Mouse (Mus musculus) heart, postnatal 0 days (tissue): ENCODE results near the gene Fgf18. TPM values are rescaled to one million over a fixed set of nuclear protein-coding genes. Genes with fewer than 3 reads are reported as not detected.

Experiments used
- ATAC-seq: fragments of 200-750 bp; cut with Nextera tagmentation; 2 replicates; pipeline ENCODE4 v1.8.0; 2017; ENCODE audit warnings: low read depth, moderate number of reproducible peaks, moderate library complexity; ENCODE audit not compliant: insufficient read depth
- DNase-seq: peaks from one replicate; pipeline ENCODE4 v3.0.0-alpha.2; 2016; ENCODE audit warnings: low spot score
- H3K27ac ChIP-seq: fragments of 300-500 bp; sonication (generic); 2 replicates; pipeline ENCODE4 v1.5.1; 2014; ENCODE audit warnings: low read depth, mild to moderate bottlenecking
- H3K27me3 ChIP-seq: fragments of 300-500 bp; sonication (generic); 2 replicates; pipeline ENCODE4 v1.6.1; 2014; ENCODE audit warnings: low read length, mixed read lengths; ENCODE audit not compliant: control insufficient read depth, insufficient read depth
- H3K36me3 ChIP-seq: fragments of 300-500 bp; sonication (generic); replicated peaks from 2 replicates; pipeline ENCODE4 v1.6.1; 2014; ENCODE audit warnings: low read length, mixed read lengths; ENCODE audit not compliant: control insufficient read depth, insufficient read depth
- H3K4me1 ChIP-seq: fragments of 300-500 bp; sonication (generic); 2 replicates; pipeline ENCODE4 v1.6.1; 2014; ENCODE audit warnings: antibody characterized with exemption; ENCODE audit not compliant: control insufficient read depth, insufficient read depth
- H3K4me2 ChIP-seq: fragments of 300-500 bp; sonication (generic); 2 replicates; pipeline ENCODE4 v1.6.1; 2014; ENCODE audit warnings: low read depth, mild to moderate bottlenecking, low read length, moderate library complexity
- H3K4me3 ChIP-seq: fragments of 300-500 bp; sonication (generic); 2 replicates; pipeline ENCODE4 v1.5.1; 2014; ENCODE audit warnings: low read depth, low read length
- H3K9ac ChIP-seq: fragments of 300-500 bp; sonication (generic); replicated peaks from 2 replicates; pipeline ENCODE4 v1.6.1; 2014; ENCODE audit warnings: low read depth, low read length, mixed read lengths
- H3K9me3 ChIP-seq: fragments of 300-500 bp; sonication (generic); replicated peaks from 2 replicates; pipeline ENCODE4 v1.6.1; 2016; ENCODE audit warnings: low read length; ENCODE audit not compliant: control insufficient read depth
- CTCF ChIP-seq: IDR thresholded peaks from 2 replicates; pipeline ENCODE4 v1.5.1; 2016; ENCODE audit warnings: antibody characterized with exemption, control low read depth, low read depth
- EP300 ChIP-seq: IDR thresholded peaks from 2 replicates; pipeline ENCODE4 v1.6.1; 2016; ENCODE audit warnings: antibody characterized with exemption, low read depth
- WGBS: fragments of 180-500 bp; shearing (Covaris S2); extraction: QIAGEN DNeasy Blood & Tissue Kit; methylation state at CpG from one replicate; pipeline ENCODE4 v1.1.7; 2014; 5-methylcytosine and 5-hydroxymethylcytosine counted together
- polyA plus RNA-seq: library from polyadenylated mRNA; unstranded; fragments of >200 nt; fragmentation: Nextera tagmentation; extraction: Ambion mirVana; gene quantifications from 2 replicates; pipeline ENCODE4 v1.2.1, GENCODE M21; 2015
- total RNA-seq: library from RNA; depleted of rRNA; stranded (reverse); fragments of >200 nt; gene quantifications from 2 replicates; pipeline ENCODE4 v1.2.3, GENCODE M21; 2014; ENCODE audit warnings: low replicate concordance

The Fgf18 gene
- total and polyA plus RNA-seq, 2 experiments from 2014 or later, result 10.5 to 10.7 TPM

DNA sequence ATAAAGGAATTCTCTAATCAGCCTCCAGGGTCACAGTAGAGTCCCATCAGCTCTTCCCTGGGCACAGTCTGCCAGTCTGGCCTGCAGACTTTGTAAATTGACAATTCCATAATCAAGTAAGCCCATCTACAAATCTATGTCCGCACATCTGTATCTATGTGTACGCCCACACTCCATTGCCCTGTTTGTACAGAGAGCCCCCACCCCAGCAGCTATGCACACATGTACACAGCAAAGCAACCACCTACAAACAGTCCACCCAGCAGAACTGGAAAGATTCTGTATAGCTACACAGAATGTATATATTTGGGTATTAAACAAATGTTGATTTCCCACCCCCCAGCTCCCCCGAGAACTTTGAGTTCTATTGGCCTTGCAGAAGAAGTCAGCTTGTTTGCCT lies 62.1 kb downstream of the Fgf18 start:
- Histone ChIP-seq H3K27ac (no peak overlapping the region), H3K4me1 (peaks cover 2% of the 10 kb centered on the region; the same call in 1 of the 2 replicates), H3K4me2 (no peak overlapping the region), H3K36me3 (no peaks in the 10 kb centered on the region), H3K27me3 (no peaks in the 10 kb centered on the region), H3K9ac (no peak overlapping the region), H3K4me3 (no peak overlapping the region), H3K9me3 (no peaks in the 10 kb centered on the region)
- ATAC-seq (no peak), DNase-seq (no peak)
- 95% methylated on average over 3 of the region's 3 CpGs for WGBS
- TF ChIP-seq EP300 (no peak), CTCF (no peak)

DNA sequence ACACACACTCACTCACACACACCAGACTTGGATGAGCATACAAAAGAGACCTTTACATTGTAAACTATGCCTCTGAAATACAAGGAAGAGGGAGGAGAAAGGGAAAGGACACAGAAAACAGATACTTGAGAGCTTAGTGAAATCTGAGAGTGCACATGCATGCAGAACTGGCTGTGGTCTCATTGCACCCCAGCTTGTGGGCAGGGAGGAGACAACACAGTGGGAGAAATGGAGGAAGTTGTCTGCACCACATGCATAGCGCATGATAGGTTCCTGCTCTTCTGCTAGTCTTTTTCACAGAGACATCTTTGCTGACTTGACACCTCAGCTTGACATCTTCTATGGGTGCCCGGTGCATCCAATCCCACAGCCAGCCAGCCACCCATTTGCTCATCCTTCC lies 63.2 kb downstream of the Fgf18 start:
- WGBS, result 86% methylated on average over 2 of the region's 2 CpGs
- ATAC-seq, result no peak
- TF ChIP-seq EP300 (no peak), CTCF (no peak)
- no peaks in the 10 kb centered on the region for H3K9me3 ChIP-seq
- H3K9ac ChIP-seq, result no peak overlapping the region
- H3K4me3 ChIP-seq, result no peak overlapping the region
- H3K36me3 ChIP-seq, result no peaks in the 10 kb centered on the region
- no peak overlapping the region for H3K4me2 ChIP-seq
- no peak overlapping the region for H3K27ac ChIP-seq
- 0 out of 2 replicates have a peak, but pooled peaks cover 3% of the 10 kb centered on the region for H3K27me3 ChIP-seq
- no peak for DNase-seq
- no peaks in the 10 kb centered on the region for H3K4me1 ChIP-seq

DNA sequence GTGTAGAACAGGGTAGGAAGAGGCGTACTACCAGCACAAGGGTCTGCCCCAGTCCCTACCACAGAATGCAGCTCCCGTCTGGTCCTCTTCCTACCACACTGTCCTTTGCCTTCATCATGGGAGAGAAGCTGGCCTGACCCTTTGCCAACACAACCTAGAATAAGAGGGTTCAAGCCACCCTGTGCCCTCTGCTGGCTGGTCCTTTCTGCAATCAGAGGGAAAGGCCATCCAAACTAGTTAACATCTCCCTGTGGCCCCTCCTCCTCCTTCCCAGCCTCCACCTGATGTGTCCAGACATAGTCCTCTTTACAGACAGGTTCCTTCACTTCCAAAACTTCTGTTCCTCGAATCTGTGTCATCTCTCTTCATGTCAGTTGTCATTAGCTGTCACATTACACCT lies 66.0 kb downstream of the Fgf18 start:
- Histone ChIP-seq H3K9ac (no peak overlapping the region), H3K36me3 (no peaks in the 10 kb centered on the region), H3K27ac (no peak overlapping the region), H3K4me3 (no peak overlapping the region), H3K4me2 (no peak overlapping the region), H3K9me3 (no peaks in the 10 kb centered on the region), H3K4me1 (no peaks in the 10 kb centered on the region), H3K27me3 (peaks cover 3% of the 10 kb centered on the region; the same call in 1 of the 2 replicates)
- DNase-seq, result no peak
- no peak for TF ChIP-seq CTCF
- TF ChIP-seq EP300, result no peak
- no peak for ATAC-seq
- WGBS, result 73% methylated on average over 3 of the region's 3 CpGs

DNA sequence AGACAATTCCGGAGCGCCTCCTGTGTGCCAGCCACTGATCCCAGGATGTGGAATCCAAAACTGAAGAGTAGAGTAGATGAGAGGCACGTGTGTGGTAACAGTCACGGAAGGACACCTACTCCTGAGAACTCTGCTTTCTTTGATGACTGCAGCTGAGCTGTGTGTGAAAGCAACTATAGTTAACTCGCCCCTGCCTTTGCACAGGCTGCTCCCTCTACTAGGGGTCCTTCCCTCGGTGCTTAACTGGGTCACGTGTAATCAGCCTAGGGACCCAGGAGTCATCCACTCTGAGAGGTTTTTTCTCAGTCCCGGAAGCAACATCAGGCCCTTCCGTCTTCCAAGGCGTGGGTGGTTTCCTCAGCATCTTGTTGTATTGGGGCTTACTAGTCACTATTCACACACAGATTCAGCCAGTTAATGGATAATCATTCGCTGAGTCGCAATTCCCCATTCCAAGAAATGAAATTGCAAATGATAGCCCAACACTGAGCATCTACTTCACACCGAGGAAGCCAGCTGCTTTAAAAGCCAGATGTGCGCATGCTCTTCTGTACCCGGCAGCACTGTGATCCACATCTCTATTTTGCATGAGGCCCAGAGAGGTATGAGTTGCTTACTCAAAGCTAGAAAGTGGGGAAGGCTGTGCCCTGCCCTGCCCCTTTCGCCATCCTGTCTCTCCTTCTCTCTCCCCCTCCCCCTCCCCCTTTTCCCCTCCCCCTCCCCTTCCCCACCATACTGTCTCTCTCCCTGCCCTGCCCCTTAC lies 67.0 kb downstream of the Fgf18 start:
- 53% methylated on average over 16 of the region's 16 CpGs for WGBS
- ATAC-seq, result no peak
- Histone ChIP-seq H3K9me3 (no peaks in the 10 kb centered on the region), H3K4me1 (no peaks in the 10 kb centered on the region), H3K27ac (no peak overlapping the region), H3K9ac (no peak overlapping the region), H3K4me2 (no peak overlapping the region), H3K4me3 (no peak overlapping the region), H3K36me3 (no peaks in the 10 kb centered on the region), H3K27me3 (peaks cover 3% of the 10 kb centered on the region; the same call in 1 of the 2 replicates)
- no peak for DNase-seq
- no peak for TF ChIP-seq CTCF
- TF ChIP-seq EP300, result no peak

DNA sequence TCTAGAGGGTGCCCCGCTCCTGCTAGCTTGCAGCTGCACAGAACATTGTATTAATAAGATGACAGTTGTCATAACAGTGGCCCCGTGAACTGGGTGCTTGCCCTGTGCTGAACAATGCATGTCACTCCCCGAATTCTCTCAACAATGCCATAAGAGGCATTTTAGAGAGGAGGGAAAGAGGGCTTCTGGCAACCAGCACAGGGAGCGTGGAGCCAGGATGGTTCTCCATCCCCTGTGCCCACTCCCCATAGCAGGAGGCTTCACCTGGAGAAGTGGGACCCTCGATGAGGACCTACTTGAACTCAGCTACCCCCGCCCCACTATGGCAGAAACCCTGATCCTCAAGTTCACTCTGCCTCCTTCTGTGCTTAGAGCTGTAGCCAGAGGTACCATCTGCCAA lies 67.8 kb downstream of the Fgf18 start:
- WGBS, result 57% methylated on average over 6 of the region's 6 CpGs
- ATAC-seq, result no peak

More for the DNA sequence above, 67.8 kb downstream of the Fgf18 start:
- no peak for DNase-seq
- Histone ChIP-seq H3K4me3 (no peak overlapping the region), H3K4me1 (no peaks in the 10 kb centered on the region), H3K27me3 (peaks cover 3% of the 10 kb centered on the region; the same call in 1 of the 2 replicates), H3K36me3 (no peaks in the 10 kb centered on the region), H3K27ac (no peak overlapping the region), H3K9me3 (no peaks in the 10 kb centered on the region), H3K9ac (no peak overlapping the region), H3K4me2 (no peak overlapping the region)
- TF ChIP-seq EP300 (no peak), CTCF (no peak)
